Mouse (Mus musculus) cerebellum, adult 2 months (tissue): ENCODE measurements at regions not wholly inside any gene's neighbourhood (a gene's known extent, or its start where the extent isn't known, plus 50 kb on each side); places are given as distances from the start of the nearest gene placed in this dataset.
"Not testable (repeated sequence)": the region's sequence is repeated elsewhere in the genome, so short reads cannot be mapped to it uniquely, and the experiment has no call there.

Experiments
- DNase-seq, 2 experiments: peaks; one replicate each; pipeline ENCODE4 v3.0.0; 2021
- H3K27ac ChIP-seq: fragments of 200-500 bp; 2 replicates; pipeline ENCODE4 v1.5.1; 2012; ENCODE audit warnings: low read length, control low read depth, inconsistent platforms; ENCODE audit not compliant: insufficient read depth
- H3K27me3 ChIP-seq: fragments of 200-500 bp; 2 replicates; pipeline ENCODE4 v1.6.1; 2012; ENCODE audit warnings: inconsistent platforms, mild to moderate bottlenecking, low read length, moderate library complexity; ENCODE audit not compliant: control insufficient read depth, insufficient read depth
- H3K4me1 ChIP-seq: fragments of 200-500 bp; 2 replicates; pipeline ENCODE4 v1.6.1; 2011; ENCODE audit warnings: low read length; ENCODE audit not compliant: control insufficient read depth, insufficient read depth
- H3K4me3 ChIP-seq: fragments of 200-500 bp; replicated peaks from 2 replicates; pipeline ENCODE3; 2011; ENCODE audit warnings: mild to moderate bottlenecking, low read depth, low read length, control low read depth; ENCODE audit not compliant: insufficient read depth
- CTCF ChIP-seq: fragments of 200-500 bp; IDR thresholded peaks from 2 replicates; pipeline ENCODE4 v1.5.1; 2011; ENCODE audit warnings: low read depth, mild to moderate bottlenecking, control low read depth, low read length, moderate library complexity, borderline replicate concordance; ENCODE audit not compliant: insufficient read depth
- POLR2A ChIP-seq: fragments of 200-500 bp; IDR thresholded peaks from 2 replicates; pipeline ENCODE4 v1.6.1; 2011; ENCODE audit warnings: low read length, control low read depth, borderline replicate concordance; ENCODE audit not compliant: insufficient read depth
- WGBS: fragments of 180-500 bp; shearing (Covaris S2); methylation state at CpG from one replicate; pipeline ENCODE4 v1.1.7; 2018; 5-methylcytosine and 5-hydroxymethylcytosine counted together

- H3K4me3 ChIP-seq: no peak overlapping the region
- WGBS: 58% methylated on average over 4 of the region's 4 CpGs
- no peak for DNase-seq
- H3K27ac ChIP-seq: no peak overlapping the region
- TF ChIP-seq POLR2A (no peak), CTCF (no peak)
- H3K27me3 ChIP-seq: no peaks in the 10 kb centered on the region
- no peaks in the 10 kb centered on the region for H3K4me1 ChIP-seq
Observed at GRCm38 (mm10) chr6:4149663-4150062, 62.9 kb upstream of the Bet1 start.

- no peaks in the 10 kb centered on the region for H3K27me3 ChIP-seq
- DNase-seq: no peak
- no peaks in the 10 kb centered on the region for H3K4me1 ChIP-seq
- no peak overlapping the region for H3K4me3 ChIP-seq
- 81% methylated on average over 2 of the region's 2 CpGs for WGBS
- TF ChIP-seq CTCF (no peak), POLR2A (no peak)
- H3K27ac ChIP-seq: no peak overlapping the region
Observed at GRCm38 (mm10) chr6:4158293-4158692, 71.5 kb upstream of the Bet1 start.

DNA sequence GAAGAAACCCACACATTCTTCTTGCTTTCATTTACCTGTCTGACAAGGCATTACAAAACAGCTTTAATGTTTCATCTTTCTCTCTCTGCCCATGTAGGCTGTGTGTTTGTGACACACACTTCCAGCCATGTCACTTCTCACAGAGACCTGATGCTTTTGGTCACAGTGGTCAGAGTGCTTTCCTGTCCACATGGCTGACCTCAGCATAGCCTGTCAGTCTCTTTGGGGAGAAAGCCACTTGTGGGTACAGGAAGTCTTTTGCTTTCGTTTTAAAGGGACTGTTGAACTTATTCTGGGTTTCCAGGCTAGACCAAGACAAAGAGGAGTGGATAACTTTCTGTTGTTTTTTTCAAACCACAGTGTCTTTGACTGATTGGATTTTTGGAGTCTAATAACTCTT, 77.0 kb upstream of the Bet1 start:
- WGBS: 46% methylated on average over 1 of the region's 1 CpGs

GRCm38 (mm10) chr6:4167112-4167511, 80.3 kb upstream of the Bet1 start:
- Histone ChIP-seq H3K4me3 (no peak overlapping the region), H3K27me3 (no peaks in the 10 kb centered on the region), H3K4me1 (no peaks in the 10 kb centered on the region), H3K27ac (no peak overlapping the region)
- no peak for DNase-seq
- WGBS: 39% methylated on average over 4 of the region's 4 CpGs
- no peak for TF ChIP-seq POLR2A
- no peak for TF ChIP-seq CTCF

More for the DNA sequence above, 77.0 kb upstream of the Bet1 start:
- Histone ChIP-seq H3K4me1 (no peaks in the 10 kb centered on the region), H3K4me3 (no peak overlapping the region), H3K27ac (no peak overlapping the region), H3K27me3 (no peaks in the 10 kb centered on the region)
- TF ChIP-seq POLR2A: no peak
- no peak for TF ChIP-seq CTCF
- DNase-seq: no peak

DNA sequence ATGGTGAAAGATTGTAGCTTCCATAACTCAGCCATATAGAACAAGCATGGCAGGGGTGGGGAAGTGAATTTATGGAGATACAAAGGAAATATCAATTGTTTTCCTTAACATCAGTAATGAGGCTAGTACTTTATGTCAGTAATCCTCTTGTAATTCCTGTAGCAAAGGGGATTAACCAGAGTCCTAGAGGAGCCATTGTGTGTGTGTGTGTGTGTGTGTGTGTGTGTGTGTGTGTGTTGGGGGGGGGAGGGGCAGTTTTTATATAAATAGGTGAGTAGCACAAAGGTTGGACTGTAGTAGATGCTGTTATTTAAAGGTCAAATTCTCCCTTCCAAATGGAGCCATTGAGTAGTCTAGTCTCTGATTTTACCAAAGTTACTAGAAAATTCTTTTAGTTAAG, 81.0 kb upstream of the Bet1 start:
- DNase-seq: no peak
- TF ChIP-seq POLR2A (no peak), CTCF (no peak)
- no peaks in the 10 kb centered on the region for H3K27me3 ChIP-seq
- no peak overlapping the region for H3K27ac ChIP-seq
- H3K4me1 ChIP-seq: no peaks in the 10 kb centered on the region
- no peak overlapping the region for H3K4me3 ChIP-seq

- DNase-seq: no peak
- TF ChIP-seq POLR2A: no peak
- no peak for TF ChIP-seq CTCF
- H3K4me1 ChIP-seq: no peaks in the 10 kb centered on the region
- H3K4me3 ChIP-seq: no peak overlapping the region
- no peaks in the 10 kb centered on the region for H3K27me3 ChIP-seq
- 59% methylated on average over 4 of the region's 4 CpGs for WGBS
- no peak overlapping the region for H3K27ac ChIP-seq
Observed at GRCm38 (mm10) chr6:4171561-4171960, 84.8 kb upstream of the Bet1 start.

GRCm38 (mm10) chr6:4187683-4188082, 100.9 kb upstream of the Bet1 start:
- no peak for DNase-seq
- Histone ChIP-seq H3K4me1 (no peaks in the 10 kb centered on the region), H3K27ac (no peak overlapping the region), H3K4me3 (no peak overlapping the region), H3K27me3 (no peaks in the 10 kb centered on the region)
- no peak for TF ChIP-seq CTCF
- TF ChIP-seq POLR2A: no peak
- WGBS: 73% methylated on average over 4 of the region's 4 CpGs

GRCm38 (mm10) chr6:4190976-4191375, 104.2 kb upstream of the Bet1 start:
- not testable (repeated sequence) for H3K4me3 ChIP-seq, H3K4me1 ChIP-seq, DNase-seq, H3K27ac ChIP-seq, H3K27me3 ChIP-seq
- WGBS: 50% methylated on average over 5 of the region's 5 CpGs

- H3K4me3 ChIP-seq: no peak overlapping the region
- TF ChIP-seq POLR2A (no peak), CTCF (no peak)
- 73% methylated on average over 5 of the region's 5 CpGs for WGBS
- no peak overlapping the region for H3K27ac ChIP-seq
- H3K4me1 ChIP-seq: no peaks in the 10 kb centered on the region
- no peaks in the 10 kb centered on the region for H3K27me3 ChIP-seq
- no peak for DNase-seq
Observed at GRCm38 (mm10) chr6:4193286-4193685, 106.5 kb upstream of the Bet1 start.
